Mouse (Mus musculus): ENCODE data around the gene Maml1. TPM values are rescaled to one million over a fixed set of nuclear protein-coding genes. Genes with fewer than 3 reads are reported as not detected.

The Maml1 gene
- polyA plus RNA-seq, 1 experiment from 2014 or later, result 7.5 TPM

DNA sequence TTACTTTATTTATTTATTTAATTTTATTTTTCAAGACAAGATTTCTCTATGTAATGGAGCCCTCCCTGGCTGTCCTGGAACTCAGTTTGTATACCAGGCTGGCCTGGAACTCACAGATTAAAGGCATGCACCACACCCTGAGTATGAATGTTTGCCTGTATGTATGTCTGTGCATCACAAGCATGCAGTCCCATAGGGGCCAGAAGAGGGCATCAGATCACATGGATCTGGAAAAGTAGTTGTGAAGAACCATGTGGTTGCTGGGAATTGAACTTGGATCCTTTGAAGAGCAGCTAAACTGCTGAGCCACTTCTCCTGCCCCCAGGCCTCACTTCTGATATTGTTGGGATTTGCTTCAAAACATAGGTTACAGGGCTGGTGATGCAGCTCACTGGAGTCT, 15.1 kb downstream of the Maml1 start:
- H3K36me3 ChIP-seq, result peaks cover 40% of the 10 kb centered on the region
- no peak overlapping the region for H3K4me3 ChIP-seq

GRCm38 (mm10) chr11:50275568-50276151, 16.5 kb downstream of the Maml1 start:
- Histone ChIP-seq H3K27me3 (no peaks in the 10 kb centered on the region), H3K9ac (no peak overlapping the region), H3K9me3 (no peaks in the 10 kb centered on the region), H3K4me2 (replicated peaks) (no peak overlapping the region), H3K27ac (no peak overlapping the region), H3K4me1 (0 out of 2 replicates have a peak, but pooled peaks cover 4% of the 10 kb centered on the region), H3K4me3 (no peak overlapping the region), H3K36me3 (peaks cover 34% of the 10 kb centered on the region)
- 80% methylated on average over 5 of the region's 5 CpGs for WGBS
- ATAC-seq (ENCODE audit: low FRiP score, low read depth), result no peak

More for the DNA sequence above, 15.1 kb downstream of the Maml1 start:
- Histone ChIP-seq H3K9me3 (no peaks in the 10 kb centered on the region), H3K9ac (no peak overlapping the region), H3K27me3 (no peaks in the 10 kb centered on the region), H3K27ac (no peak overlapping the region), H3K4me1 (0 out of 2 replicates have a peak, but pooled peaks cover 4% of the 10 kb centered on the region), H3K4me2 (replicated peaks) (no peak overlapping the region)
- ATAC-seq (ENCODE audit: low FRiP score, low read depth), result no peak

GRCm38 (mm10) chr11:50275077-50275476, 17.0 kb downstream of the Maml1 start:
- ATAC-seq (ENCODE audit: low FRiP score, low read depth), result no peak
- Histone ChIP-seq H3K27me3 (no peaks in the 10 kb centered on the region), H3K4me2 (replicated peaks) (no peak overlapping the region), H3K4me3 (no peak overlapping the region), H3K27ac (no peak overlapping the region), H3K9me3 (no peaks in the 10 kb centered on the region), H3K9ac (no peak overlapping the region), H3K36me3 (peaks cover 32% of the 10 kb centered on the region), H3K4me1 (0 out of 2 replicates have a peak, but pooled peaks cover 4% of the 10 kb centered on the region)
- WGBS, result 96% methylated on average over 2 of the region's 2 CpGs

- H3K4me1 ChIP-seq, result no peaks in the 10 kb centered on the region
- no peaks in the 10 kb centered on the region for H3K27me3 ChIP-seq
- H3K4me3 ChIP-seq, result no peak overlapping the region
- no peak overlapping the region for H3K9ac ChIP-seq
- no peak overlapping the region for H3K4me2 ChIP-seq (replicated peaks)
- no peak overlapping the region for H3K27ac ChIP-seq
- H3K9me3 ChIP-seq, result no peaks in the 10 kb centered on the region
- WGBS, result 86% methylated on average over 2 of the region's 2 CpGs
- peaks cover 26% of the 10 kb centered on the region for H3K36me3 ChIP-seq
- ATAC-seq (ENCODE audit: low FRiP score, low read depth), result no peak
Observed at GRCm38 (mm10) chr11:50272819-50273218, 19.3 kb downstream of the Maml1 start.

GRCm38 (mm10) chr11:50269885-50270284, 22.2 kb downstream of the Maml1 start:
- no peak for ATAC-seq (ENCODE audit: low FRiP score, low read depth)
- no peak overlapping the region for H3K4me2 ChIP-seq (replicated peaks)
- H3K9ac ChIP-seq, result no peak overlapping the region
- H3K4me1 ChIP-seq, result no peaks in the 10 kb centered on the region
- H3K27ac ChIP-seq, result no peak overlapping the region
- no peaks in the 10 kb centered on the region for H3K9me3 ChIP-seq
- H3K36me3 ChIP-seq, result peaks cover 39% of the 10 kb centered on the region
- H3K27me3 ChIP-seq, result no peaks in the 10 kb centered on the region
- no peak overlapping the region for H3K4me3 ChIP-seq
- 97% methylated on average over 1 of the region's 1 CpGs for WGBS

DNA sequence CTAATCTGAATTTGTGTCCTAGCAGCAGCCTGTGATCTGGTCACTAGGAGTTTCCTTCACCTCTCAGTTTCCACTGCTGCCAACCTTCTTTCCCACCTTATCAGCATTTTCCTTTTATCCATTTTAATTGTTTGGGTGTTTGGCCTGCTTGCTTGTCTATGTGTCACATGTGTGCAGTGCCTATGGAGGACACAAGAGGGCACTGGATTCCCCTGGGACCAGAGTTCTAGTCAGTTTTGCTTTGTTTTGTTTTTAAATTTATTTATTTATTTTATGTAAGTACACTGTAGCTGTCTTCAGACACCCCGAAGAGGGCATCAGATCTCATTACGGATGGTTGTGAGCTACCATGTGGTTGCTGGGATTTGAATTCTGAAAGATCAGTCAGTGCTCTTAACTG, 22.9 kb downstream of the Maml1 start:
- no peak for ATAC-seq (ENCODE audit: low FRiP score, low read depth)
- H3K27ac ChIP-seq, result no peak overlapping the region
- no peak overlapping the region for H3K4me2 ChIP-seq (replicated peaks)
- no peaks in the 10 kb centered on the region for H3K9me3 ChIP-seq
- no peak overlapping the region for H3K4me3 ChIP-seq
- H3K27me3 ChIP-seq, result no peaks in the 10 kb centered on the region
- peaks cover 42% of the 10 kb centered on the region for H3K36me3 ChIP-seq
- 90% methylated on average over 2 of the region's 2 CpGs for WGBS
- no peaks in the 10 kb centered on the region for H3K4me1 ChIP-seq
- H3K9ac ChIP-seq, result no peak overlapping the region

DNA sequence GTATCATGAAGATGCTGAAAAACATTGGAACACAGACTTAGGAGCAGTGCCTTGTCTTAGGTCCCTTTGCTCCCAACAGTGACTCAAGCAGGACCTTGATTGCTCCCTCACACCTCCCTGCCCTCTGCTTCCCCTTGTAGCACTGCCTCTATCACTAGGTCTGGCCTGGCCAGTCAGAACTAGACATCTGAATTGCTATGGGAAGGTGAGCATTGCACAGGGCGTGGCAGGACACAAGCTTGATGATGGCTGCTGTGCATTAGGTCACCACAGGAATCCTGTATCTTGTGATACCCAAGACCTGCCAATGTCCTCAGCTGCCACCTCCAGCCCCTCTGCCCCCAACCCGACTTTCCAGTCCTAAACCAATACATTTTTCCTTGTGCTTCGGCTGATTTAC, 25.1 kb downstream of the Maml1 start:
- ATAC-seq (ENCODE audit: low FRiP score, low read depth), result no peak
- H3K36me3 ChIP-seq, result peaks cover 57% of the 10 kb centered on the region

GRCm38 (mm10) chr11:50265931-50266330, 26.2 kb downstream of the Maml1 start:
- H3K4me3 ChIP-seq, result no peak overlapping the region
- no peak for ATAC-seq (ENCODE audit: low FRiP score, low read depth)
- H3K9ac ChIP-seq, result no peak overlapping the region
- no peaks in the 10 kb centered on the region for H3K4me1 ChIP-seq
- 83% methylated on average over 8 of the region's 8 CpGs for WGBS
- peaks cover 65% of the 10 kb centered on the region for H3K36me3 ChIP-seq
- H3K4me2 ChIP-seq (replicated peaks), result no peak overlapping the region
- no peaks in the 10 kb centered on the region for H3K9me3 ChIP-seq
- no peak overlapping the region for H3K27ac ChIP-seq
- no peaks in the 10 kb centered on the region for H3K27me3 ChIP-seq

More for the DNA sequence above, 25.1 kb downstream of the Maml1 start:
- H3K4me1 ChIP-seq, result no peaks in the 10 kb centered on the region
- no peak overlapping the region for H3K4me3 ChIP-seq
- H3K4me2 ChIP-seq (replicated peaks), result no peak overlapping the region
- no peak overlapping the region for H3K9ac ChIP-seq
- H3K27me3 ChIP-seq, result no peaks in the 10 kb centered on the region
- H3K27ac ChIP-seq, result no peak overlapping the region
- H3K9me3 ChIP-seq, result no peaks in the 10 kb centered on the region
- 86% methylated on average over 3 of the region's 3 CpGs for WGBS

GRCm38 (mm10) chr11:50263198-50263597, 28.9 kb downstream of the Maml1 start:
- no peak overlapping the region for H3K4me2 ChIP-seq (replicated peaks)
- H3K27me3 ChIP-seq, result no peaks in the 10 kb centered on the region
- WGBS, result 89% methylated on average over 3 of the region's 3 CpGs
- H3K27ac ChIP-seq, result no peak overlapping the region
- H3K4me1 ChIP-seq, result no peaks in the 10 kb centered on the region
- no peak for ATAC-seq (ENCODE audit: low FRiP score, low read depth)
- peaks cover 93% of the 10 kb centered on the region for H3K36me3 ChIP-seq
- no peak overlapping the region for H3K4me3 ChIP-seq
- H3K9me3 ChIP-seq, result no peaks in the 10 kb centered on the region
- H3K9ac ChIP-seq, result no peak overlapping the region

GRCm38 (mm10) chr11:50262020-50262419, 30.1 kb downstream of the Maml1 start:
- H3K4me1 ChIP-seq, result no peaks in the 10 kb centered on the region
- H3K27me3 ChIP-seq, result no peaks in the 10 kb centered on the region
- 92% methylated on average over 4 of the region's 4 CpGs for WGBS
- H3K36me3 ChIP-seq, result peaks cover 99% of the 10 kb centered on the region
- H3K4me2 ChIP-seq (replicated peaks), result no peak overlapping the region
- no peak overlapping the region for H3K9ac ChIP-seq
- no peak overlapping the region for H3K4me3 ChIP-seq
- ATAC-seq (ENCODE audit: low FRiP score, low read depth), result no peak
- H3K9me3 ChIP-seq, result no peaks in the 10 kb centered on the region
- no peak overlapping the region for H3K27ac ChIP-seq

DNA sequence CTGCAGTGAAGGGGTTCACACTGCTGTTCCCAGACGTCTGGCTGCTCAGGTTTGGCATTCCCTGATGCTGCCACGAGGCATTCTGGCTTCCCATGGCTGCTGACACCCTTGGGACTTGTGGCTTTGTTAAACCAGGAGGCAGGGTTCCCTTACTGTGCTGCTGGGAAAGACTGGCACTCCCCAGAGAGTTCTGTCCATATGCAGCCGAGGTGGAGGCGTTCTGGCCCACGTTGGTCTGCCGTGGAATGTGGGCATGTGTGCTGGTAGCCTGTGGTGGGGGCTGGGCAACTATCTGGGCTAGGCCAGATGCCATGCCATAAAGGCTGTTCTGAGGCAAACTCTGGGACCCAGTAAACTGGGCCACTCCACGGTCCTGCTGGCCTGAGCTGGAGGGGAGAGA, 33.8 kb downstream of the Maml1 start:
- no peak overlapping the region for H3K27ac ChIP-seq
- no peaks in the 10 kb centered on the region for H3K27me3 ChIP-seq
- no peak for ATAC-seq (ENCODE audit: low FRiP score, low read depth)
- H3K4me3 ChIP-seq, result no peak overlapping the region
- no peak overlapping the region for H3K9ac ChIP-seq
- peaks cover 82% of the 10 kb centered on the region for H3K36me3 ChIP-seq
- 83% methylated on average over 7 of the region's 7 CpGs for WGBS
- peaks cover 3% of the 10 kb centered on the region for H3K4me1 ChIP-seq
- H3K9me3 ChIP-seq, result no peaks in the 10 kb centered on the region
- H3K4me2 ChIP-seq (replicated peaks), result no peak overlapping the region

DNA sequence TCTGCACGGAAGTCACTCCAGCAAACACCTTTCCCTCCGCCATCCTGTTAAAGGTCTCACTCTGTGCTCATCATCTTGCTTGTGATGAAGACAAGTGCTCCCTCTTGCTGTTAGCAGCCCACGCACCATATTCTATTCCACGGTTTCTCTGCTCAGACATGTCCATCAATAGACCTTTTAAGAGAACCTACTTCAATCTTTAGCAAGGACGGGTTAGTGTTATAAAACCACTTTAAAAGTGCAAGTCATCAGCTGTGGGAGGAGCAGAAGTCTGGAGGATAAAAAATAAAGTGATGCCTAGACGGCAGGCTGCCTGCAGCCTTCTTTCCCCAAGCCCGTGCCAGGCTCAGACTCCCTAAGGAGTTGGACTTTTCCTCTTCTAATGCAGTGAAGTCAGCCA, 35.5 kb downstream of the Maml1 start:
- peaks cover 65% of the 10 kb centered on the region for H3K36me3 ChIP-seq
- ATAC-seq (ENCODE audit: low FRiP score, low read depth), result no peak
- 76% methylated on average over 7 of the region's 7 CpGs for WGBS
- H3K27me3 ChIP-seq, result no peaks in the 10 kb centered on the region
- H3K4me1 ChIP-seq, result peaks cover 16% of the 10 kb centered on the region
- H3K4me3 ChIP-seq, result no peak overlapping the region
- H3K9me3 ChIP-seq, result no peaks in the 10 kb centered on the region
- H3K9ac ChIP-seq, result no peak overlapping the region
- no peak overlapping the region for H3K4me2 ChIP-seq (replicated peaks)
- H3K27ac ChIP-seq, result no peak overlapping the region

- Histone ChIP-seq H3K36me3 (peaks cover 40% of the 10 kb centered on the region), H3K27ac (no peak overlapping the region), H3K4me1 (peaks cover 16% of the 10 kb centered on the region), H3K4me2 (replicated peaks) (no peak overlapping the region), H3K4me3 (no peak overlapping the region), H3K9ac (no peak overlapping the region), H3K9me3 (no peaks in the 10 kb centered on the region), H3K27me3 (no peaks in the 10 kb centered on the region)
- ATAC-seq (ENCODE audit: low FRiP score, low read depth), result no peak
- 84% methylated on average over 12 of the region's 12 CpGs for WGBS
Observed at GRCm38 (mm10) chr11:50254010-50254580, 38.0 kb downstream of the Maml1 start.

Data from limb, embryonic 13.5 days (tissue).